Mouse (Mus musculus): ENCODE results near the gene Ahdc1. TPM values are rescaled to one million over a fixed set of nuclear protein-coding genes. Genes with fewer than 3 reads are reported as not detected.
A peak's percentile ranks its signal among the peaks of the same experiment; 100 is the strongest.

The Ahdc1 gene
- total RNA-seq, 2 experiments from 2014 or later, result 27.4 to 31.7 TPM

- DNase-seq, result no peak
- intact Hi-C loops (cut with DNase I), result loop anchor here (5.0 kb wide), 1 partner anchor 182 kb away; no protein-coding TSS in a partner anchor
These were observed 4.0 kb downstream of the Ahdc1 start for GRCm38 (mm10) chr4:133014896-133015709.

GRCm38 (mm10) chr4:133015710-133016651, 4.9 kb downstream of the Ahdc1 start:
- intact Hi-C loops (cut with DNase I), result loop anchor here (2.0 kb wide), 1 partner anchor 21 kb away; no protein-coding TSS in a partner anchor
- no peak for DNase-seq

DNA sequence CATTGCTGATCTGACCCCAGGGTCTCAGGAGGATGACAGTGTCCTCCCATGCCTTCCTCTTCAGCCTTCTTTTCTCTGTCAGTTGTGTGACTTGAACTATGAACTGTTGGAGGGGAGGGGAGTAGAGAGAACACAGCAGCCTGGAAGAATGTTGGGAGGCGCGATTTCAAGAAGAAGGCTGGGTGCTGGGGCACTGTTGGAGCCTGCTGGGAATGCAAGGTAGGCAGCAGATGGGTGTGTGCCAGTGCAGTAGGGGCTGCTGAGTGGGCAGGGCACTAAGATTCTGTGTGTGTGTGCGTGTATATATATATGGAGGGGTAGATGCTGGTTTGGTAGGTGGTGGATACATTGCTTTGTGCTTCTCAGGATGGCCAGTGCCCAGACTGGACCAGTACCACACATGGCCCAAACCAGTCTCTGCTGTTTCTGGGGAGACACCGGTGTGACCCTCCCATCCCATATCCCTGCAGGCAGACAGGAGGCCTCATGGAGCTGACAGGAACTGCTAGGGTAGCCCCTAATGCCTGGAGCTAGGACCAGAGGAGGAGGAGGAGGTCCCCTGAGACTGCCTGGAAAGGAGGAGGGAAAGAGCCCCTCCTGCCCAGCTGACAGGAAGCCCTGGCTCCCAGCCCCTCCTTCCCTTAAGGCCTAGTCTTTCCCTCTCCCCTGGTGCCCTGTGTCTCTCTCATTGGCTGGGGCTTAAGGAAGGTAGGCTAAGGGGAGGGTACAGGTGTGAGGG, 5.8 kb downstream of the Ahdc1 start:
- peak in 1 of 2 experiments; percentile 31 for DNase-seq
- intact Hi-C loops (cut with DNase I), result loop anchor here (2.0 kb wide), 1 partner anchor 20 kb away; no protein-coding TSS in a partner anchor

DNA sequence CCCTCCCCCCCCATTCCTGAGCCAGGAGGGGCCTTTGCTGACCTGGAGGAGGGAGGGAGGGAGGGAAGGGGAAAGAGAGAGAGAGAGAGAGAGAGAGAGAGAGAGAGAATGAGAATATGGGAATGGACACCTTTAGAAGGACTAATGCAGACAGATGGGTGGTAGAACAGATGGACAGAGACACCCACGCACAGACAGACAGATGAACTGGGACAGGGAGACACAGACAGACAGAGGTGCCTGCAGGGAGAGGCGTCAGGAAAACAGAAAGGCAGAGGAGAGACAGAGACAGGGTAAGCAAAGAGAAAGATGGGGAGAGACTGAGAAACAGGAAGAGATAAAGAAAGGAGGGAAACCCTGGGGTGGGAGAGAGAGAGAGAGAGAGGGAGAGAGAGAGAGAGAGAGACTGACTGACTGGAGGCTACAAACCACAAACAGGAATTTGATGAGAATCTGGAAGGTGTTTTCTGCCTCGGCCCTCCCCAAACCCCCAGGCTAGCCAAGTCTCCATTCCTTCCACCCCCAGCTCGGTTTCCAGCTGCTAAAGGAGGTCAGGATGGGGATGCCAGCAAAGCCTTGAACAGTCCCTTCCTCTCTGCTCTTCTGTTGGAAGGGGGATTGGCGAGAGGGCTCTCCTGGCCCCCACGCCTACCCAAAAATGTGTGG, 6.7 kb downstream of the Ahdc1 start:
- no peak for DNase-seq
- intact Hi-C loops (cut with DNase I), result loop anchor here (2.0 kb wide), 1 partner anchor 19 kb away; no protein-coding TSS in a partner anchor

DNA sequence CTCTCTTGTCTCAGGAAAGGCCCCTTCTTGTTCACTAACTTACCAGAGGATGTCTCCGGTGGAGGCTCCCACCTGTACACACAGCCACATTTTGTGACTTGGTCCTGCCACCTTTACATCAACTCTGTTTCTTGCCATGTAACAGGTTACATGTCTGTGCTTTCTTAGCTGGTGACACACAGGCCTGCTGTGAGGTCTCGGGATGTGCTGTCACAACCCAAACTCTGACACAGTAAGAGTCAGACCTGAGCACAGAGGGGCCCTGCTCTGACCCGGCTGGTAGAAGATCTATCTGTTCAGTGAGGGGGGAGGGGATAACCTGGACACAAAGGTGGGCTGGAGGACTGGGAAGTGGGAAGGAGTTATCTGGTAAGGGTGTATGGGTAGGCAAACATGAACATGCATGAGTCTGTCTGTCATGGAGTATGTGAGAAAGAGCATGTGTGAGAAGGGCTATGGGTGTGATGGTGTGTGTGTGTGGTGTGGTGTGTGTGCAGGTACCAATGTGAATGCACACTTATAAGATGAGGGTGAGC, 7.3 kb downstream of the Ahdc1 start:
- no peak for DNase-seq
- intact Hi-C loops (cut with DNase I), result no loop called here

DNA sequence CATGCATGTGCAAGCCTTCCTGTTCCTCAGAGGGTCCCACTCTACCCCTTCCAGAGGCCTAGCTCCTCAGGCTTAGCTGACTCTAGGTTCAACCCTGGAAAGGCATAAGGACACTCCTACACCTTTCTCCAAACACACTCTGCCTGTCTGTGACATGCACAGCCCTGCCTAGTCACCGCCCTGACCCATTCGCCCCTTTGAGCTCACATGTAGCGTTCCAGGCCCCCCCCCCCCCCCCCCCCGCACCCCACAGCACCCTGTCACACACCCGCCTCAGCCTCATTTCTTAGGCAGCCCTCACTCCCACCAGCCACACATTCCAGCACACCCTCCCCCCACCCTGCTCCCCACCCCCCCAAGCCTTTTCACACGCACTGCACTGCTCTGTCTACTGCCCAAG, 9.7 kb downstream of the Ahdc1 start:
- no peak for DNase-seq
- intact Hi-C loops (cut with DNase I), result no loop called here

DNA sequence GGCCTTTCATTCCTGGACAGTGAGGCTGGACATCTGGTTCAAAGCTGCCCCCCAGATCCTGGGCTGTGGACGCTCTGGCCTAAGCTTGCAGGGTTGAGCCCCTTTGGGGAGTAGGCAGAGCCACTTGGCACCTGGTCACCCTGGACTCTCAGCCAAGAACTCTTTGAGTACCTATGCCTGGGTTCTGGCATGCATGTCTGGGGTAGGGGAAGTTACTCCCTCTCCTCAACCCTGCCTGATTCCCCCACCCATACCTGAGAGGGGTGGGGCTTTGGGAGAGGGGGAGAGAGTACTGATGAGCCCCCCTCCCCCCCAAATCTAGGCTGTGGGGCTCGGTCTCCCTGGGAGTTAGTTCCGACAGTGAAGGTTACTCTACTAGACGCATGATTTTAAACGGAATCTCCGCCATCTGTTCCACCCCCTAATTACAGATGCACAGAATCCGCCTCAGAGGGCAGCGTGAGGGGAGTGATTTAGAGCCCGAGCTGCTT, 10.2 kb downstream of the Ahdc1 start:
- DNase-seq, result no peak
- intact Hi-C loops (cut with DNase I), result no loop called here

- no peak for DNase-seq
- intact Hi-C loops (cut with DNase I), result no loop called here
These were observed 11.2 kb downstream of the Ahdc1 start for GRCm38 (mm10) chr4:133022217-133022616.

DNA sequence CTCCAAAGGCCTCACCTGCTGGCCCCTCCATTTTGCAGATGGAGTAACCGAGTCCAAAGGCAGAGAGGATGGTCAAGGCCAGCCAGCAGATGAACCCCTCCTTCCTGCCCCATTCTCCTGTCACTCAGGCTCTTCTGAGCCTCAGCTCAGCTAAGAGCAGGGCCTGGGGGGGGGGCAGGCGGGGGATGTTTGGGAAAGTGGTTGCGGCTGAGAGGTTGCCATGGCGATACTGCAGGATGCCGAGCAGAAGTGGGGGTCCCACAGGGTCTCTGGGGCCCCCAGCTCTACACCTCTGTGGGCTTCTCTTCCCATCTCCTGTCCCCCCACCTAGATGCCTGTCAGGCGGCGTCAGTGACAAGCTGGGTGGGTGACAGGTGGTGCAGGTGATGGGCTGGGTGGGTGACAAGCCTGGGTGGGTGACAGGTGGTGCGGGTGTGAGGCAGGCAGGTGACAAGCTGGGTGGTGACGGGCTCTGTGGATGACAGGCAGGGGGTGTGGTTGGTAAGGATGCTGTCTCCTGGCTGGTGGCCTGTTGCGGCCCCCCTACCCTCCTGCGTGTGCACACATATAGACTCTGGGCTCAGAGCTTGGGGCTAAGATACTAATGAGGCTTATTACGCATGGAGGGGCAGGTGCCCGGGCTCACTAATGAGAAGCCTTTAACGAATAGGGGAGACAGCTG, 12.0 kb downstream of the Ahdc1 start:
- intact Hi-C loops (cut with DNase I), result no loop called here
- no peak for DNase-seq

DNA sequence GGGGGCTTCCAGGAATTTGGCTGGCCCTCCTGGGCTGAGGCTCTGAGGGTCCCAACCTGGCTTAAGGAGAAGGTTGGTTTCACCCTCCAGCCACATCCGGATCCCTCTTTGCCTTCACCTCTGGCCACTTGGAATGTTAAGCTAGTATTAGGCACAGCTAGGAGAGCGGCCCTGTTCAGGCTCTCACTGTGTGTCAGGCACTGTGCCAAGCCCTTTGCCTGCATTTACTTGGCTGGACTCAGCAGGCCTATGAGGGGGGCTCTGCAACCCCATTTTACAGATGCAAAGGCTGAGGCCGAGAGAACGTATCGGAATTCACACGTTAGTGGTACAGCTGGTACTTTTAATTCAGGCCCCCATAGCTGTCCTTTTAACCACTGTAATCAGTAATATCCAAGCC, 12.6 kb downstream of the Ahdc1 start:
- DNase-seq, result no peak
- intact Hi-C loops (cut with DNase I), result no loop called here

DNA sequence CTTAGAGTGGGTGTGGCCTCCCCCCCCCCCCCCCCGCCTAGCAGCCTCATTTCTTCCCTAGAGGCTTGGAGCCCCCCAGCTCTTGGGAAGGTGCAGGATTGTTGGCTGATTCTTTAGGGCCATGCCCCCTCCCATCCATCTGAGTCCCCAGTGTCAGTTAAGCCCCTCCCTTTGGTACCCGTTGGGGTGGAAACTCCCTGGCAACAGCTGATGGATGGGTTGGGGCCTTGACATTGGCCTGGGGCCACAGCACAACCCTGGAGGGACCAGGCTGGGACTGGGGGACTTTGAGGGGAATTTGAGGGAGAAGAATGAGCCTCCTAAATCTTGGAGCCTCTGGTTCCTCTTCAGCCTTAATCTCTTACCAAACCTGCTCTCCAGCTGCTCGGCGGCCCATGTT, 13.3 kb downstream of the Ahdc1 start:
- no peak for DNase-seq
- intact Hi-C loops (cut with DNase I), result no loop called here

GRCm38 (mm10) chr4:133024969-133025685, 14.1 kb downstream of the Ahdc1 start:
- peak in 1 of 2 experiments; percentile 55 for DNase-seq
- intact Hi-C loops (cut with DNase I), result no loop called here

DNA sequence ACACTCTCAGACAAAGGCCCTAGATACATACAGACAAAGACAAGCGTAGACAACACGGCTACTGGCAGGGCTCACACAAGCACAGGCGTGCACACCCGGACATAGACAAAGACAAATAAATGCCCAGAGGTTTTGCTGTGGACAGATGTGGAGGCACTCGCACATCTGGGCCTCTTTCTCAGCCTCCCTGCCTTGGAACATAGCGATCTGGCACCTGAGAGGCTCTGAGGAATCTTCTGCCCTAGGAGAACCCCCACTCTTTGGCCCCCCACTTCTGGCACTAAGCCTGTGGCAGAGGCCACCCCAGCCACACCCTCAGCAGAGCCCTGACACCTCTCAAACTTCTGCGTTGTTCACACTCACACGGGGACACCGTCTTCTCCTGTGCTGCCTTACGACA, 15.2 kb downstream of the Ahdc1 start:
- intact Hi-C loops (cut with DNase I), result no loop called here
- DNase-seq, result no peak

DNA sequence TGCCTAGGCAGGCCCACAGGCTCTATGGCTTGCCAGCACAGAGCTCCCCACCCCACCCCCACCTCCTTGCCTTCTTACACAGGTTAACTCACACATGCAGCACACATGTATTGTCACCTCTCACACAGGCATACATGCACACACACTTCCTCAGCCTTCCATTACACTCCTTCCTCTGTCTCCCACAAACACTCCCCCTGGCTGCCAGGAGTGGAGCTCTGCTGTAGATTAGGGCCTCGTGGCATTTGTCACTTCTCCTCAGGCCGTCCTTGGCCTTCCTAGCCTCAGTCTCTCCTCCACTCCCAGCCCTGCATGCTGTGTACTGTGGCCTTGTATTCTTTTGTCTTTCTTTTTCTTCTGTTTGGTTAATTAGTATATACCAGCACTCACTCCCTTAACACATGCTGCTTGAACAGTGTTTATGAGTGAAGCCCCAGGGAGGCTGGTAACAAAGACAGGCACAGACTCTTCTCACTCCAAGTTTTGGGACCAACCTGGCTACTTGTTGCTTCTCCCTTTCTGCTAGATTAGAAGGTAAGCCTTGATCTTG, 15.8 kb downstream of the Ahdc1 start:
- intact Hi-C loops (cut with DNase I), result no loop called here
- DNase-seq, result no peak

GRCm38 (mm10) chr4:133027721-133028120, 16.7 kb downstream of the Ahdc1 start:
- DNase-seq, result no peak
- intact Hi-C loops (cut with DNase I), result no loop called here

DNA sequence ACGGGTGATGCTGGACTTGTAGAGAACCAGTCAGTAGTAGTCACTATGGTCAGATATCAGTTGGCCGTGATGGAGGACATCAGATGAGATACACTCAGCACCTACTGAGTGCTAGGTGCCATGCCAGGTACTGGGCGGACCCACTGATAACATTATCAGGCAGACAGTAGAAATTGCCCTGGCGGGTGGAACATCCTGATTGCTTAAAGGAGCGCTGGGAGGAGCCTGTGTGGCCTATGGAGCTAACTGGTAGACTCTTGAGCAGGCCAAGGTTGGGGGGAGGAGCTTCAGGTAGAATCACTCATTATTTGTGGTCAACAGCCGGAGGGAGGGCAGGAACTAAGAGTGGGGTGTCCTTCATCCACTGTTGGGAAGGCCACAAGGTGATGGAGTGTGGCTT, 17.1 kb downstream of the Ahdc1 start:
- intact Hi-C loops (cut with DNase I), result no loop called here
- no peak for DNase-seq

DNA sequence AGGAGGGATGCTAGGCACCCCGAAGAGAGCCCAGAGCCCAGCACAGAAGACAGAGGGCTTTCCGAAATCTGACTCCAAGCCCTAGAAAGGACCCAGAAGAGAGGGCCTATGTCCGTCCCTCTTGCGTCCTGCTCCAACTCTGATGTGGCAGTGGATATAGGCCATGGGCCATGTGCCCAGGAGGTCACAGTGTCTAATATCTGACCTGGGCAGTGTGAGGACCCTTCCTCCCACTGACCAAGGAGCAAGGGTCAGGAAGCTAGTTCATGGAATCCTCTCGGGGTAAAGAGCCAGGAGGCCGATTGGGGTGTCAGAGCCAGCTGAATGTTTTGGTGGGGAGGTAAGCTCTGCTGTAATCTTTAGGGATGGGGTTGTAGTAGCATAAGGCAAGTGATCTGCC, 17.8 kb downstream of the Ahdc1 start:
- intact Hi-C loops (cut with DNase I), result no loop called here
- no peak for DNase-seq

Measured in gastrocnemius, postnatal 36 days (tissue).